Mouse (Mus musculus): ENCODE results near the gene Olfr483.

GRCm38 (mm10) chr7:108121416-108121815, 20.8 kb downstream of the Olfr483 start:
- no peak for TF ChIP-seq CTCF (IDR thresholded peaks at IDR 0.05; ENCODE audit: insufficient read depth, low read length)
- no peak for TF ChIP-seq POLR2A (IDR thresholded peaks at IDR 0.05; ENCODE audit: borderline replicate concordance, extremely low read depth, low read depth, low read length)

Data from lung, adult 2 months (tissue).